Mouse (Mus musculus) limb, embryonic 11.5 days (tissue): ENCODE measurements around the gene Supt4a. TPM values are rescaled to one million over a fixed set of nuclear protein-coding genes. Genes with fewer than 3 reads are reported as not detected.

Source experiments
- ATAC-seq: fragments of 200-750 bp; cut with Nextera tagmentation; 2 replicates; pipeline ENCODE4 v1.8.0; 2017; ENCODE audit warnings: low read depth; ENCODE audit not compliant: insufficient number of reproducible peaks, low FRiP score, low TSS enrichment
- DNase-seq: peaks from one replicate; pipeline ENCODE4 v3.0.0-alpha.2; 2015; ENCODE audit warnings: low spot score
- H3K27ac ChIP-seq: fragments of 300-500 bp; sonication (generic); replicated peaks from 2 replicates; pipeline ENCODE4 v1.5.1; 2014; ENCODE audit warnings: low read depth, mild to moderate bottlenecking, low read length
- H3K27me3 ChIP-seq: fragments of 300-500 bp; sonication (generic); 2 replicates; pipeline ENCODE4 v1.6.1; 2014; ENCODE audit warnings: mild to moderate bottlenecking, low read length, mixed read lengths; ENCODE audit not compliant: control insufficient read depth, insufficient read depth
- H3K36me3 ChIP-seq: fragments of 300-500 bp; sonication (generic); 2 replicates; pipeline ENCODE4 v1.6.1; 2014; ENCODE audit warnings: mild to moderate bottlenecking, low read length, moderate library complexity, mixed read lengths; ENCODE audit not compliant: control insufficient read depth, insufficient read depth
- H3K4me1 ChIP-seq: fragments of 300-500 bp; sonication (generic); 2 replicates; pipeline ENCODE4 v1.6.1; 2014; ENCODE audit warnings: low read length, mixed read lengths; ENCODE audit not compliant: control insufficient read depth, insufficient read depth
- H3K4me2 ChIP-seq: fragments of 300-500 bp; sonication (generic); 2 replicates; pipeline ENCODE4 v1.6.1; 2014; ENCODE audit warnings: low read depth, mild to moderate bottlenecking, moderate library complexity; ENCODE audit not compliant: severe bottlenecking
- H3K4me3 ChIP-seq: fragments of 300-500 bp; sonication (generic); 2 replicates; pipeline ENCODE4 v1.5.1; 2014; ENCODE audit warnings: low read depth, low read length
- H3K9ac ChIP-seq: fragments of 300-500 bp; sonication (generic); 2 replicates; pipeline ENCODE4 v1.6.1; 2014; ENCODE audit warnings: mild to moderate bottlenecking, low read length
- H3K9me3 ChIP-seq: fragments of 300-500 bp; sonication (generic); 2 replicates; pipeline ENCODE4 v1.6.1; 2016; ENCODE audit warnings: low read length; ENCODE audit not compliant: control insufficient read depth
- WGBS: fragments of 180-500 bp; shearing (Covaris S2); extraction: QIAGEN DNeasy Blood & Tissue Kit; methylation state at CpG from one replicate; pipeline ENCODE4 v1.1.7; 2014; 5-methylcytosine and 5-hydroxymethylcytosine counted together
- polyA plus RNA-seq: library from polyadenylated mRNA; unstranded; fragments of >200 nt; fragmentation: Nextera tagmentation; extraction: Ambion mirVana; gene quantifications from 2 replicates; pipeline ENCODE4 v1.2.1, GENCODE M21; 2014

Gene Supt4a
- polyA plus RNA-seq, 1 experiment from 2014 or later, result 184 TPM

GRCm38 (mm10) chr11:87762702-87763385 is 25.5 kb downstream of the Supt4a start:
- H3K27me3 ChIP-seq, result peaks cover 73% of the 10 kb centered on the region
- H3K4me2 ChIP-seq, result peak overlapping the region; percentile 93; the same call in 1 of the 2 replicates
- no peak for ATAC-seq
- H3K9ac ChIP-seq, result no peak overlapping the region
- H3K4me3 ChIP-seq, result no peak overlapping the region
- no peak overlapping the region for H3K27ac ChIP-seq
- DNase-seq, result no peak
- no peaks in the 10 kb centered on the region for H3K9me3 ChIP-seq
- peaks cover 13% of the 10 kb centered on the region for H3K4me1 ChIP-seq
- H3K36me3 ChIP-seq, result no peaks in the 10 kb centered on the region
- WGBS, result 35% methylated on average over 12 of the region's 12 CpGs

GRCm38 (mm10) chr11:87763511-87763987 is 26.2 kb downstream of the Supt4a start:
- WGBS, result 2% methylated on average over 17 of the region's 17 CpGs
- Histone ChIP-seq H3K9ac (no peak overlapping the region; the same call in 1 of the 2 replicates), H3K4me2 (peak overlapping the region; percentile 93), H3K27ac (no peak overlapping the region), H3K36me3 (no peaks in the 10 kb centered on the region), H3K4me3 (peak overlapping the region; percentile 40), H3K4me1 (peaks cover 13% of the 10 kb centered on the region), H3K27me3 (peaks cover 73% of the 10 kb centered on the region), H3K9me3 (no peaks in the 10 kb centered on the region)
- peak; percentile 68 for DNase-seq
- peak; percentile 48; the same call in 1 of the 2 replicates for ATAC-seq

- under 1% methylated on average over 62 of the region's 65 CpGs for WGBS
- Histone ChIP-seq H3K4me1 (peaks cover 13% of the 10 kb centered on the region), H3K27me3 (peaks cover 73% of the 10 kb centered on the region), H3K9me3 (no peaks in the 10 kb centered on the region), H3K27ac (no peak overlapping the region), H3K9ac (peak overlapping the region; percentile 49), H3K4me3 (peak overlapping the region; percentile 40), H3K4me2 (peak overlapping the region; percentile 93), H3K36me3 (no peaks in the 10 kb centered on the region)
- ATAC-seq, result peak; percentile 14; the same call in 1 of the 2 replicates
- DNase-seq, result peak; percentile 49
Measured at GRCm38 (mm10) chr11:87763988-87764876, 26.9 kb downstream of the Supt4a start.

- Histone ChIP-seq H3K36me3 (no peaks in the 10 kb centered on the region), H3K4me1 (peaks cover 9% of the 10 kb centered on the region), H3K9me3 (no peaks in the 10 kb centered on the region), H3K4me2 (no peak overlapping the region), H3K27ac (no peak overlapping the region), H3K4me3 (no peak overlapping the region), H3K27me3 (peaks cover 30% of the 10 kb centered on the region), H3K9ac (no peak overlapping the region)
- 87% methylated on average over 4 of the region's 4 CpGs for WGBS
- ATAC-seq (no peak), DNase-seq (no peak)
Measured at GRCm38 (mm10) chr11:87768745-87769144, 31.4 kb downstream of the Supt4a start.

- Histone ChIP-seq H3K27me3 (peaks cover 9% of the 10 kb centered on the region), H3K9ac (no peak overlapping the region), H3K4me1 (no peaks in the 10 kb centered on the region), H3K27ac (no peak overlapping the region), H3K4me2 (no peak overlapping the region), H3K36me3 (no peaks in the 10 kb centered on the region), H3K4me3 (no peak overlapping the region), H3K9me3 (no peaks in the 10 kb centered on the region)
- ATAC-seq, result no peak
- peak; percentile 79 for DNase-seq
- 53% methylated on average over 3 of the region's 3 CpGs for WGBS
Measured at GRCm38 (mm10) chr11:87770989-87771388, 33.6 kb downstream of the Supt4a start.

GRCm38 (mm10) chr11:87772354-87772753 is 35.0 kb downstream of the Supt4a start:
- ATAC-seq, result no peak
- Histone ChIP-seq H3K9me3 (no peaks in the 10 kb centered on the region), H3K4me2 (no peak overlapping the region), H3K4me3 (no peak overlapping the region), H3K27me3 (no peaks in the 10 kb centered on the region), H3K36me3 (no peaks in the 10 kb centered on the region), H3K4me1 (no peaks in the 10 kb centered on the region), H3K9ac (no peak overlapping the region), H3K27ac (no peak overlapping the region)
- 95% methylated on average over 3 of the region's 3 CpGs for WGBS
- no peak for DNase-seq

GRCm38 (mm10) chr11:87778100-87778765 is 40.9 kb downstream of the Supt4a start:
- Histone ChIP-seq H3K36me3 (no peaks in the 10 kb centered on the region), H3K27me3 (no peaks in the 10 kb centered on the region), H3K4me2 (peak overlapping the region; percentile 70), H3K27ac (no peak overlapping the region), H3K9ac (peak overlapping the region; percentile 78), H3K4me1 (peaks cover 11% of the 10 kb centered on the region; the same call in 1 of the 2 replicates), H3K4me3 (peak overlapping the region; percentile 39), H3K9me3 (no peaks in the 10 kb centered on the region)
- DNase-seq (peak; percentile 90), ATAC-seq (peak; percentile 83)
- WGBS, result 16% methylated on average over 23 of the region's 32 CpGs

- H3K27ac ChIP-seq, result no peak overlapping the region
- peaks cover 11% of the 10 kb centered on the region; the same call in 1 of the 2 replicates for H3K4me1 ChIP-seq
- H3K9ac ChIP-seq, result peak overlapping the region; percentile 17; the same call in 1 of the 2 replicates
- H3K4me3 ChIP-seq, result peak overlapping the region; percentile 39; the same call in 1 of the 2 replicates
- ATAC-seq (peak; percentile 48), DNase-seq (no peak)
- no peaks in the 10 kb centered on the region; the same call in 1 of the 2 replicates for H3K27me3 ChIP-seq
- WGBS, result 36% methylated on average over 12 of the region's 12 CpGs
- H3K9me3 ChIP-seq, result no peaks in the 10 kb centered on the region
- peak overlapping the region; percentile 70 for H3K4me2 ChIP-seq
- H3K36me3 ChIP-seq, result no peaks in the 10 kb centered on the region
Measured at GRCm38 (mm10) chr11:87778915-87779314, 41.6 kb downstream of the Supt4a start.
